Mouse (Mus musculus) MEL (cell line): Measurements from ENCODE around the gene Gm20388. TPM values are rescaled to one million over a fixed set of nuclear protein-coding genes. Genes with fewer than 3 reads are reported as not detected.

Source experiments
- DNase-seq: peaks from one replicate; pipeline ENCODE4 v3.0.0; 2011; ENCODE audit warnings: low read depth, low spot score
- H3K27ac ChIP-seq: 2 replicates; pipeline ENCODE4 v1.5.1; 2012; ENCODE audit warnings: low read depth, mild to moderate bottlenecking, control low read depth, low read length, moderate library complexity; ENCODE audit not compliant: control insufficient read depth
- H3K27me3 ChIP-seq, 2 experiments: fragments of 150-350 bp in 1 of 2; sonication (generic) in 1 of 2; 2 replicates each; pipeline ENCODE4 v1.6.1; 2012; ENCODE audit warnings: low read length in 2 of 2, mild to moderate bottlenecking in 2 of 2, improper control_type of control experiment in 1 of 2, moderate library complexity in 1 of 2; ENCODE audit not compliant: insufficient read depth in 2 of 2, control insufficient read depth in 1 of 2
- H3K36me3 ChIP-seq, 2 experiments: 2 replicates each; pipeline ENCODE4 v1.6.1; 2012 to 2014; ENCODE audit warnings: low read length in 2 of 2, improper control_type of control experiment in 1 of 2, inconsistent platforms in 1 of 2, mild to moderate bottlenecking in 1 of 2; ENCODE audit not compliant: insufficient read depth in 2 of 2, control insufficient read depth in 1 of 2
- H3K4me1 ChIP-seq, 2 experiments: fragments of 150-350 bp in 1 of 2; sonication (generic) in 1 of 2; 2 replicates each; pipeline ENCODE4 v1.6.1; 2012; ENCODE audit warnings: low read length in 2 of 2, improper control_type of control experiment in 1 of 2, mild to moderate bottlenecking in 1 of 2; ENCODE audit not compliant: insufficient read depth in 2 of 2, control insufficient read depth in 1 of 2
- H3K4me3 ChIP-seq, 2 experiments: fragments of 150-350 bp in 1 of 2; sonication (generic) in 1 of 2; 2 replicates each; pipeline ENCODE4 v1.5.1; 2012; ENCODE audit warnings: low read depth in 2 of 2, low read length in 2 of 2, mild to moderate bottlenecking in 2 of 2, moderate library complexity in 2 of 2, control low read depth in 1 of 2, improper control_type of control experiment in 1 of 2; ENCODE audit not compliant: control insufficient read depth in 1 of 2, insufficient read depth in 1 of 2
- H3K79me2 ChIP-seq: 2 replicates; pipeline ENCODE4 v1.6.1; 2012; ENCODE audit warnings: mild to moderate bottlenecking, low read length, moderate library complexity; ENCODE audit not compliant: control insufficient read depth, poor library complexity, insufficient read depth
- H3K9ac ChIP-seq: 2 replicates; pipeline ENCODE4 v1.6.1; 2012; ENCODE audit warnings: low read depth, mild to moderate bottlenecking, control low read depth, low read length, moderate library complexity; ENCODE audit not compliant: control insufficient read depth, poor library complexity, severe bottlenecking
- H3K9me3 ChIP-seq: fragments of 150-350 bp; sonication (generic); replicated peaks from 2 replicates; pipeline ENCODE4 v1.6.1; 2012; ENCODE audit warnings: mild to moderate bottlenecking, low read length, improper control_type of control experiment, moderate library complexity; ENCODE audit not compliant: insufficient read depth
- CHD2 ChIP-seq: IDR thresholded peaks from 2 replicates; pipeline ENCODE4 v1.6.1; 2011; ENCODE audit warnings: low read length, improper control_type of control experiment
- E2F4 ChIP-seq: IDR thresholded peaks from 2 replicates; pipeline ENCODE4 v1.6.1; 2011; ENCODE audit warnings: low read depth, low read length, improper control_type of control experiment, borderline replicate concordance
- EP300 ChIP-seq, 2 experiments: IDR thresholded peaks; 2 replicates each; pipeline ENCODE4 v1.6.1; 2011; ENCODE audit warnings: improper control_type of control experiment in 2 of 2, low read length in 2 of 2, low read depth in 1 of 2, mild to moderate bottlenecking in 1 of 2
- JUND ChIP-seq: IDR thresholded peaks from 2 replicates; pipeline ENCODE4 v1.6.1; 2011; ENCODE audit warnings: low read depth, mild to moderate bottlenecking, improper control_type of control experiment, low read length
- MAFK ChIP-seq: IDR thresholded peaks from 2 replicates; pipeline ENCODE4 v1.6.1; 2011; ENCODE audit warnings: low read depth, mild to moderate bottlenecking, low read length, improper control_type of control experiment, borderline replicate concordance
- MAZ ChIP-seq: IDR thresholded peaks from 2 replicates; pipeline ENCODE4 v1.6.1; 2012; ENCODE audit warnings: low read depth, mild to moderate bottlenecking, inconsistent platforms, low read length, improper control_type of control experiment
- MEF2A ChIP-seq: IDR thresholded peaks from 2 replicates; pipeline ENCODE4 v1.6.1; 2014; ENCODE audit warnings: low read depth, mild to moderate bottlenecking, inconsistent platforms, low read length, improper control_type of control experiment; ENCODE audit not compliant: poor library complexity, insufficient replicate concordance, severe bottlenecking; ENCODE audit errors: extremely low read depth
- MXI1 ChIP-seq: IDR thresholded peaks from 2 replicates; pipeline ENCODE4 v1.6.1; 2011; ENCODE audit warnings: mild to moderate bottlenecking, low read depth, low read length, improper control_type of control experiment
- MYC ChIP-seq: IDR thresholded peaks from 2 replicates; pipeline ENCODE4 v1.6.1; 2011; ENCODE audit warnings: low read depth, mild to moderate bottlenecking, low read length, improper control_type of control experiment, moderate library complexity
- NELFE ChIP-seq: IDR thresholded peaks from 2 replicates; pipeline ENCODE4 v1.6.1; 2011; ENCODE audit warnings: low read depth, low read length, improper control_type of control experiment
- NRF1 ChIP-seq: IDR thresholded peaks from 2 replicates; pipeline ENCODE4 v1.6.1; 2014; ENCODE audit warnings: low read depth, mild to moderate bottlenecking, inconsistent platforms, low read length, improper control_type of control experiment, moderate library complexity; ENCODE audit not compliant: poor library complexity, insufficient read depth, severe bottlenecking
- POLR2AphosphoS2 ChIP-seq: IDR thresholded peaks from 2 replicates; pipeline ENCODE4 v1.6.1; 2011; ENCODE audit warnings: low read length, improper control_type of control experiment
- POLR2AphosphoS5 ChIP-seq: IDR thresholded peaks from 2 replicates; pipeline ENCODE4 v1.6.1; 2012; ENCODE audit warnings: low read depth, borderline replicate concordance, mild to moderate bottlenecking, inconsistent platforms, low read length, moderate library complexity, mixed read lengths
- SIN3A ChIP-seq: IDR thresholded peaks from 2 replicates; pipeline ENCODE4 v1.6.1; 2012; ENCODE audit warnings: low read length, improper control_type of control experiment, inconsistent platforms
- TAL1 ChIP-seq: IDR thresholded peaks from 2 replicates; pipeline ENCODE4 v1.6.1; 2012; ENCODE audit warnings: mild to moderate bottlenecking, inconsistent platforms, low read length, moderate library complexity, mixed read lengths
- UBTF ChIP-seq: IDR thresholded peaks from 2 replicates; pipeline ENCODE4 v1.6.1; 2012; ENCODE audit warnings: low read depth, mild to moderate bottlenecking, inconsistent platforms, low read length, improper control_type of control experiment, moderate library complexity, borderline replicate concordance; ENCODE audit not compliant: insufficient read depth
- USF1 ChIP-seq: IDR thresholded peaks from 2 replicates; pipeline ENCODE4 v1.6.1; 2014; ENCODE audit warnings: low read depth, mild to moderate bottlenecking, inconsistent platforms, low read length, improper control_type of control experiment, moderate library complexity
- ZMIZ1 ChIP-seq: IDR thresholded peaks from 2 replicates; pipeline ENCODE4 v1.6.1; 2012; ENCODE audit warnings: low read depth, mild to moderate bottlenecking, inconsistent platforms, low read length, improper control_type of control experiment, moderate library complexity
- polyA plus RNA-seq, 2 experiments: library from polyadenylated mRNA; stranded (reverse) in 1 of 2; unstranded in 1 of 2; fragments of >175 nt in 1 of 2; fragments of >200 nt in 1 of 2; gene quantifications; 2 replicates each; pipeline versions ENCODE4 v1.2.1 to v1.2.4; 2012; ENCODE audit warnings: low replicate concordance in 2 of 2, low read depth in 1 of 2; ENCODE audit not compliant: insufficient read length in 2 of 2, insufficient read depth in 1 of 2, missing spikeins in 1 of 2
- total RNA-seq: library from RNA; depleted of rRNA; stranded (reverse); fragments of 300-350 nt; gene quantifications from 2 replicates; pipeline ENCODE4 v1.2.3, GENCODE M21; 2012

Gene Gm20388
- total and polyA plus RNA-seq, 3 experiments = 11.1 to 17.8 TPM; not detected in 1

- TF ChIP-seq USF1 (no peak), E2F4 (no peak), MXI1 (peak; percentile 20; the same call in 1 of the 2 replicates), CHD2 (no peak), TAL1 (peak; percentile 46), JUND (peak; percentile 21; the same call in 1 of the 2 replicates), ZMIZ1 (no peak), NELFE (no peak), SIN3A (peak; percentile 56; the same call in 1 of the 2 replicates), NRF1 (no peak), EP300 (IDR thresholded peaks at IDR 0.05; ENCODE audit: low read depth in 1 of 2, low read length in 2 of 2) (peak; percentile 86 to 94), POLR2AphosphoS2 (no peak), UBTF (no peak), MYC (no peak)
Measured at GRCm38 (mm10) chr8:122349357-122350297, 2439.0 kb downstream of the Gm20388 start (continued).

- Histone ChIP-seq H3K79me2 (no peaks in the 10 kb centered on the region), H3K27ac (no peak overlapping the region), H3K9me3 (no peaks in the 10 kb centered on the region), H3K36me3 (peaks cover 0 to 20% of the 10 kb centered on the region in 2 experiments; a peak in 2 of 4 replicates), H3K9ac (no peak overlapping the region), H3K4me1 (peaks cover 17 to 40% of the 10 kb centered on the region in 2 experiments), H3K4me3 (no peak overlapping the region; a peak in 1 of 4 replicates), H3K27me3 (no peaks in the 10 kb centered on the region)
- DNase-seq = peak; percentile 15
- no peak for TF ChIP-seq MAFK
- no peak for TF ChIP-seq MEF2A
- no peak for TF ChIP-seq POLR2AphosphoS5
- TF ChIP-seq MAZ = 0 out of 2 replicates have a peak, but pooled peaks have one; percentile 52
Measured at GRCm38 (mm10) chr8:122350309-122351089, 2439.9 kb downstream of the Gm20388 start.
